Mouse (Mus musculus) naive thymus-derived CD4-positive, alpha-beta T cell, adult 2 months (primary cell): ENCODE results near the gene Fam173a.

Source experiments
- DNase-seq: peaks from one replicate; pipeline ENCODE4 v3.0.0-alpha.2; 2011; ENCODE audit warnings: low read depth

The Fam173a gene

DNA sequence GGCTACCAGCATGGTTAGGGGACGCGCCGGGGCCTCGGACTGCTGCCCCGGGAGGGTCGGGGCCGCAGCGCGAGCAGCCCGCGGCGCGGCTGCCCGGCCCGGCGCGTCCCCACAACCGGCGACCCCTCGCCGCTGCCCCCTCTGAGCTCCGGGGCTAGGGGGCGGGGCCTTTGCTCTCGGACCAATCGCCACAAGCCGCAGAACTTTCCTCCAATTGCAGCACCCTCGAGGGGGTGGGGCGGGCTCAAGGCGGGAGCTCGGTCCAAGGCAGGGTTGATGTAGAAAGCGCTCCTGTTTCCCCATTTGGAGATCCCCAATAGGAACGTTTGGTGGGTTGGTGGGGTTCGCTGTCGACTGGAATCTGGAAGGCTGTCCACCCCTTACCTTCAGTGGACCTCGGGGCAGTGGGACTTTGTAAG lies 4.3 kb upstream of the Fam173a start, which contains the start of gene Metrn:
TSS of gene Metrn (minus strand) at position 186 of the 419 bp plus-strand sequence.
- peak; percentile 82 for DNase-seq

DNA sequence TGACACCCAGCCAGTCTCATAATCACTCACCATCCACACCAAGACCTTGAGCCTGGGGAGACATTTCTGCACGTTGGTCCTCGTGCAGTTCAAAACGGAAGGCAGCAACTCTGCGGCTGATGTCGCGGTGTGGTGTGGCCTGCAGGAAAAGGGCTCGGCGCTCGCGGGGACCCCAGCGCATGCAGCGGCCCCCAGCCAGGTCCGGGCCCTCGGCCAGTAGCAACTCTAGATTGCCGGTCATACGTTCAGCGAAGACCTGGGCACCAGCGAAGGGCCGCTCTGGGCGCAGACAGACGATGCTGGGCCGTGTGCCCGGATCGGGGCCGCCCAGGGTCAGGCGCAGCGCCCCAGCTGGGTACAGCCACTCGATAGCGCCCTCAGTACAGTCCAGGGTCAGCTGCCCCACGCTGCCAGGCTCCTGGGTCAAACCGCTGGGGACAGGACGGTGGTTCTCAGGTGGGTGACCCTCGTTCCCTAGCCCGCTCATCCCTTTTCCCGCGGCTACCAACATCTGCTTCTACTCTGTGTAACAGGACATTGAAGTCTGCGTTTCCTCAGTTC lies 3.6 kb upstream of the Fam173a start:
- no peak for DNase-seq

DNA sequence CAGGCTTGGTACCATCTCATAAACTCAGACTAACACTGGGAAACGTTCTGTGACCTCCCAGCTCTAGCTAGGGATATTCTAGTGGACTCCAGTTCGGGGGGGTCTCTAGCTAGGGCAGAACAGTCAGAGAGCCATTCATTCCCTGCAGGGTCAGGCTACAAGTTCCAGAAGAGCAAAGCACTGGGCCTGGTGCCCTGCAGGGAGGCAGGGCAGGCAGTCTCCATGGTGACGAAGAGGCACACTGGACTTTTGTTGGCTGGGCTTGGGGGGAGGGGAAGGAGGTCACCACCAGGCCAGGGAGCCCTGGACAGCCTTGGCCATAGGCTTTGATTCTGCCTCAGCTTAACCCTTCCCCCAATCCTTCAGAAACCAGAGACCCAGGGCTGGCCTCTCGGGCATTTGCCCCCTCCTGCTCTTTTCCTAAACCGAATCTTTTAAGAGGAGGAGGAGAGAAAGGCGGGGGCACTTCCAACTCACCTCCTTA lies 3.0 kb upstream of the Fam173a start, which contains the start of gene AC134908.4:
TSS of gene AC134908.4 (minus strand) at position 51 of the 484 bp plus-strand sequence.
- no peak for DNase-seq

DNA sequence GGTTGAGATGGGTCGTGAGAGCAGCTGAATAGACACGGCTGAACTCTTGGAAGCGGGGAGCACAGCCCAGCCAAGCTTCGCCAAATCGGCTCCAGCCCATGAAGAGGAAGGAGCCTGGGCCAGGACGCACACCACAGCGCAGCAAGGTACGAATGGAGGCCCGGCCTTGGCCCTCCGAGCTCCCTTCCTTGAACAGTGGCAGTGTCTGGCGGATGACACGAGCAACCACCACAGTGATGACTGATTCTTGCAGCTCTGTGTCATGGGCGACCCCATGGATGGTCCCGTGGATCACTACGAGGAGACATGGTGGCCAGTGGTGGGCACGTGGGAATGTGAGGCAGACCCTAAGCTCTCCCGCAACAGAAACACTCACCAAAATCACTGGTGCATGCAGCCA lies 2.3 kb upstream of the Fam173a start:
- no peak for DNase-seq

DNA sequence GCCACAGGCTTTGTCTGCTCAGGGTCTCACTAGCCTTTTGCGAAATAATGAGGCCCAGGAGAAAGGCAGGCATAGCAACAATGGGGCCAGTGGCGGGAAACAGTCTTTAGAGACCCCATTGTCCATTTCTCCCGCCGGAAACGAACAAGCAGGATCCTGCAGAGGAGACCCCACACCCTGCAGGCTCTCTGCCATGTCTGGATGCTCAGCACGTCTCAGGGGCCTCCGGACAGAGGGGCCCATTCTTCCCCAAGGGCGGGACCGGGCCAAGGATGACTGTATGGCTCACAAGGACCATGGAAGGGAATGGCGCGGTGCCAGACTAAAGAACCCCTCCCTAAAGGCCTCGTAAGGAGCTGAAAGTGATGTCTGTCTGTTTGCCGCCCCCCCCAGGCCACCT lies 1.5 kb upstream of the Fam173a start:
- DNase-seq = no peak

DNA sequence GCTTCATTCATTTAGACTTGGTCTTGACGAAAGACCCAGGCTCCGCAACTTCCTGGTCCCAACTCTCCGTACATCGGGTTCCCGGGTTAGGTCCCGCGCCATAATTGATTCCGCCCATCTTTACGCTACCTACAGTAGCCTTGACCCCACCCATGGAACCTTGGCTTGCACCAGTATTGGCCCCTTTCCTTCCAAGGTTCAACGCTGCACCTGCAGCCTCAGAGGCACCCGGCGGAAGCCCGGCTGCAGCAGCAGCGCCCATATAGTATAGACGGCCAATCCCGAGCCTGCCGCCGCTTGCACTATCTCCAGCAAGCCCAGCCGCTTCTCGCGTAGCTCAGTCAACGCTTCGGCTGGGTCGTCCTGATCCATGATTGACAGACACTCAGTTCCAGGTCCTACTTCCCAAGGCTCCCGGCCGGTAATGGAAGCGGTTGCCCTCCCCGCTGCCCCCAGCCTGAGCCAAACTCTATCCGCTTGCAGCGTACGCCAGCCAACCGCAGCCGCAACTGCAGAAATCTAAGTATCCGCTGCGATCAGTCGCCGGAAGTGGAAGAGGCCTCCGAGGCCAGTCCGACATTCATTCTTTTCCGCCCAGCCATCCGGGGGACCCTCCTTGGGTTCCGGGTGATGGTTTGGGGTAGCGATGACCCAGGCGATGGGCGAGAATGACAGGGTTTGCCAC lies 716 bp downstream of the Fam173a start:
- DNase-seq = peak; percentile 92

DNA sequence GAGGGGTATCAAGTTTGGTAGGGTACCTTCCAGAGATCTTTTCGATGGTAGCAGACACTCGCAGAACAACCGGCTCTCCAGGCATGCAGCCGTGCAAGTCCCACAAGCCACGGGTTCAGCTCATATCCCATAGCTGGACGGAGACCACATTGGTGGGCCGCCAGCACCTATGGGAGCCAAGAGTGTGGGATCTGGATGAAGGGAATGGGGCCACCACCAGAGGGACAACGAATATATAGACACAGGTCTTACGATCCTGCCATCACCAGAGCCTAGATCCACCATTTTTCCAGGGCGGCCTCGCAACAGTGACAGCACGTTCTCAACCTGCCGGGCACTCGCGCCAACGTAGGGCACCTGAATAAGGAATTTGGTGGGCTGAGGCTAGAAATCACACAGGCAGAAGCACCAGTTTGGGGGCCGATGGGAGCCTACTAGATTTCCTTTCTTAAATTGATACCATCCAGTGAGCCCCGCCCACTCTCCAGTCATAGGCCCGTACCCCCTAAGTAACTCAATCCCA lies 1.3 kb downstream of the Fam173a start:
- no peak for DNase-seq

DNA sequence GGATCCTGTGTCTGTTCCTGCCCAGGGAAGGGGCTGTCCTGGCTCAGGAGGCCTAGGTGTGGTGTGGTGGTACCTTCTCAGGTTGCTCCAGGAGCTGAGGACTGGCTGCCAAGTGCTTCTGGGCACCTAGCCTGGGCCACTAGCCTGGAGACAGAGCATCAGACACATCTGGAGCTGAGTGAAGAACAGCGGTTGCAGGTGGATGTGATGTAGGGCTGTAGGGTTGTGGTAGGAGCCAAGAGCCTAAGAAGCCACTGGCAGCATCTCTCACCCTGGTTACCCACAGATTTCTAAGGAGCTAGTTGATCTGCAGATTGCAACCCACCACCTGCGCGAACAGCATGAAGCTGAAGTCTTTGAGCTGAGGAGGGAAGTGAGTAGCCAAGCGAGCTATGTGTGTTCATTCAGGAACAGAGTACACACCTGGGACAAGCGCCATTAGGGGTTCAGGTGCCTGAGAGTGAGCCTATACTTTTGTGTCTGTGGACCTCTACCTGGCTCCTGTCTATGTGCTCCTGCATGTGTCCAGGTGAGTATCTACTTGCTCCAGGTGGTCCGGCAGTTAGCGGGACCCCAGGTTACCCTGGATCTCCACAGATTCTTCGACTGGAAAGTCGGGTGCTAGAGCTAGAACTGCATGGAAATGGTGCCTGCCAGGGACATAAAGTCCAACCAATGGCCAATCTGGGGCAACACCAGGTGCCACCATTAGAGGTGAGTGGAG lies 5.8 kb downstream of the Fam173a start:
- no peak for DNase-seq

DNA sequence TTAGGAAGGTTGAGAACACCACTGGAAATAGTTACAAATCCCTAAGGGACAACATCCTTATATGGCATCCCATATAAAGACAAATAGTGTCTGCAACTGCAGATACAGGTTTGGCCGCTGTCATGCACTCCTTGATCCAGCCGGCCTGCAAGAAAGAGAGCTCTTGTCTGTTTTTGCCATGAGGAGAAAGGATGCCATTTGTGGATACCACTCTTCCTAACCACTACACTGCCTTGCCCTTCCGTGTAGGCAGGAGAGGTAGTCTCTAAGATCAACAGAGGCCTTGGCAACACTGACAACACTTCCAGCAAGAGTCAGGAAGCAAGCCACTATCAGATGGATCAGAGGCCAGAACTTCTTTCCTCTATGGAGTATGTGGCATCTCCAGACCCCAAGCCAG lies 6.4 kb downstream of the Fam173a start, which contains the start of gene Ccdc78:
TSS of gene Ccdc78 (plus strand) at position 301 of the 400 bp plus-strand sequence.
- no peak for DNase-seq

DNA sequence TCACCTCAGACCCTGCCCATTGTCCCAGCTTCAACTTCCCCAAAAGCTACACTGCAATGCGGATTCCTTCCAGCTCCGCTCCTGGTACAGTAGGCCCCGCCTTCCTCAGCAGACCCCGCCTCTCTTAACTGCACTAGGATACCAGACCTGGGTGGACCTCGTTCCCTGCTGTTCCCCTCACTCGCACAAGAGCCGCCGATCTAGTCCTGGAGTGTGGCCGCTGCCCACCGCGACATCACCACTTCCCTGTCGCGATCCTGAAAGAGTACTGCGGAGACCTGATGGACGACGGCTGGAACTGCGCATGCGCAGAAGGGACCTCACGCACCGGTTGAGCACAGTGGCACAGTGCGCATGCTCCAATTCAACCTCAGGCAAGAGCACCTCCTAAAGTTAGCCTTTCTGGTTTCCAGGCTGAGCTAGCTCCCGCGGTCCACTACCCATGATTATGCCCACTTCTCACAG lies 7.4 kb downstream of the Fam173a start, which contains the start of gene Haghl:
TSS of gene Haghl (minus strand) at position 393 of the 465 bp plus-strand sequence.
- peak; percentile 99 for DNase-seq

DNA sequence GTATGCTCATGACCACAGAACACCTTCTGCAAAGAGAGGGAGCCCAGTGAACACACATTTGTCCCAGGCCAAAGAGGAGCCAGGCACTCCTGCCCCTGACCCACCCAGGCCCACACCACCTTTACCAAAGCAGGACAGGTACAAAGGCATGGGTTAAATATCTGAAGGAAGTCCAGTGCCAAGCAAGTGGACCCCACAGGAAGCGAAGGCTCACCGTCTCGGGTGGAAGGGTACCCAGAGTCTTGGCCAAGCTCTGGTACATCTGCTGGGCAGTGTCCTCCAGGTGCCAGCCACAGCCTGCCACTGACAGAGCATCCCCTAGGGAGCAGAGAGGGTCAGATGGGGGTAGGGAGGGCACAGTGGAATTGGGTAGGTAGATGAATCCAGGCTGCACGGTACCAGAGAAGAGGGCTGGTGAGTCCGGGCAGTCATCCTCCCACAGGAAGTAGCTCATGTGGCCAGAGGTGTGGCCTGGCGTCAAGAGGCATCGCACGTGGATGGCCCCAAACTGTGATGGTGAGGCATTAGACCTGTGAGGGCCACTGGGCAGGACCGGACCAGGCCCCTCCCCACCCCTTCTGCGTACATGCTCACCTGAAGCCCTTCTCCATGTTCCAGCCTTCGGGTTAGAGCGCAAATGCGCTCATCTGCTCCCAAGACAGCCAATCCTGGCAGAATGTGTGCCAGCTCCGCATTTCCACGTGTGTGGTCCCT lies 8.7 kb downstream of the Fam173a start:
- no peak for DNase-seq

DNA sequence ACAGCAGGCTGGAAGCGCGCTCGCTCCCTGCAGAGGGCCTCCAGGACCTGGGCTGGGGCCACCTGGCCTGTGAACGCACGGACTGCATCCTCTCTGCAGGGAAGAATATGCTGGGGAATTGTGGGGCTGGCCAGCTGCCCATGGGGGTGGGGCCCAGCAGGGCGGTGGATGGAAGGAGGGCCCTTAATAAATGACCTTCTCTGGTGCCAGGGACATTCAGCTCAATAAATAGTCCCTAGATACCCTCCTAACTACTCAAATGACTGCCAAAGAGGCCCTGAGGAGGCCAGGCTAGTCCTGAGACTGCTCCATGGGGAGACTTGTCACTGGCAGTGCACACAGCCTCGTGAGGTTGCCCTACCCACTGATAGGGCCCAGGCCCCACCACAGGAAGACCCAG lies 9.6 kb downstream of the Fam173a start:
- DNase-seq = no peak

DNA sequence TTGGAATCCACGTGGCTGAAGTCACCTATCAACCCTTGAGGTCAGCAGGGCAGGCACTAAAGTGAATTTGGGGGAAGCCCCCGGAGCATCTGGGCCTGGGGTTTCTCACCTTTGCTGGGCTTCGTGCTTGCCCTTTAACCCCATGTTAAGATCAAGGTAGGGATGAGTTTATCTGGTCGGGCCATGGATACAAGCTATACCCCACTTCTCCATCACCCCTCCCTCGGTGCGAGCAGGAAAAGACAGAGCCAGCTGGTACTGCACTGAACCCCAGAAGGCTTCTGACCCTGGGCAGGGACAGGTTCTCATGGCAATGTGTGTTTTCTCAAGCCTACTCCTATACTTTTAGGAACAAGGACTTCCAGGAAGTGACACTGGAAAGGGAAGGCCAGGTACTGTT lies 11.4 kb downstream of the Fam173a start:
- DNase-seq = no peak

DNA sequence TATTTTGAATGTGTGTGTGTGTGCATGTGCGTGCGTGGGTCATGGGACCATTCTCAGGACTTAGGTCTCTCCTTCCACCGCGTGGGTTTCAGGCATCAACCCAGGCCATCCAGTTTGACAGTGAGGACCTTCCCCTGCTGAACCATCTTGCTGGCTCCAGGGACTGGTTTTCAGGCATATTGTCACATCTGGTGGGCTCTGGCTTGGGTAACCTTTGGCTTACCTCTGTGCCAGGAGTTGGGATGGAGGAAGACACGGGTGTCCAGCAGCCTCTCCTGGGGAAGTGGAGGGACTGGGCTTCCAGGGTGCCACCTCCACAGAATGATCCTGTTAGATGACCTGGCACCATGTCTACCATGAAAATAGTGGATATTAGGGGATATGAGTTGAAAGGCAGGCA lies 14.8 kb downstream of the Fam173a start:
- no peak for DNase-seq

DNA sequence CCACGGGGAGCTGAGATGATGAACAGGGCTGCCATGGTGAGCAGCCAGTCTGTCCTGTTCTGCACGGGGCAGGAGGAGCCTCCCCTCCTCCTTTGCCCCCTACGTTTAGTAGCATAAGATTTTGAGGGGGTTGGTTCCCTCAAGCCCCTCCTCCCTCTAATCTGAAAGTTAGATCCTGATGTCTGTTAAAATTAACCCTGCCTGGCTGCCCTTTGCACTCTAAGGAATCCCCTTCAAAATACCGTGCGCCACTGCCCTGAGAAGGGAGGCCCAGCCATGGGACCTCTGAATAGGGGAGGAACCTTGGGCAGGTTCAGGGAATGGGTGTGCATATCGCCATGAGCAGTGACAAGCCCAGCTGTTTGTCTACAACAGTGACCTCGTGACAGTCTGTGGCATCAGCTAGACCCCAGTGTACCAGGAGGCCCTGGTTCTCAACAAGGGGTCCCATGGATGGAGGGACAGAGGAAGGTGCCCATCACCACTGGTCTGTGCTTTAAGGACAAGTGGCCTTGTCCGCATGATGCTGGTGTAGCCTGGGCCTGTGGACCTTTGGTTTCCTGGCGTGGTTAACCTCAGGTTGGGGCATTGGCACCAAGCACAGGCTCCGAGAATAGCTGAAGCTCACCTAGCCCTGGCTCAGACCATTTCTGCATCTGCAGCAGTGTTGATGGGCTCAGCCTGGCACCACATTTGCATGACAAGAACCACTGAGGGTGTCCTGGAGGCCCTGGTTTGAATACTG lies 17.2 kb downstream of the Fam173a start:
- DNase-seq = no peak

DNA sequence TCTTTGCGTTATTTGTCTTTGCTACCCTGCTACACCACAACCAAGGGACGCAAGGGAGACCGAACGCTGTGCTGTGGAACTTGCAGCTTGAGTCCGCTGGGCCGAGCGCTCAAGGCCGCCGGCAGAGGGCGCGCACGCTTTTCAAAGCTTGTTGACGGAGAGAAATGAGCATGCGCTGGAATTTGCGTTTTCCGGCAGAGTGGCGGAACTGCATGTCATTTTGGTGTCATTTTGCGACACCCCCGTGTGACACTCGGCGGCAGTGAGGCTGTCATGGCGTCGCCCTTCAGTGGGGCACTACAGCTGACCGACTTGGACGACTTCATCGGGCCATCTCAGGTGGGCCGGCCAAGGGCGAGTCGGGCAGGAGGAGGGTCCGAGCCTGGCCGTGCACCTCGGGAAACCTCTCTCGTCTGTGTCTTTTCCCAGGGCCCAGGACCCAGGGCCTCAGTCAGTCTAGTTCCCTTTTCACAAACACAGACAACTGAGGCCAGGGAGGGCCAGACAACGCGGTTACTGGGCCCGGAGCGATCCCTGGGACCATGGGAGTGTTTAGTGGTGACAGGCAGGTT lies 19.1 kb downstream of the Fam173a start, which contains the start of gene Narfl:
TSS of gene Narfl (plus strand) at position 228 of the 572 bp plus-strand sequence.
- peak; percentile 99 for DNase-seq

DNA sequence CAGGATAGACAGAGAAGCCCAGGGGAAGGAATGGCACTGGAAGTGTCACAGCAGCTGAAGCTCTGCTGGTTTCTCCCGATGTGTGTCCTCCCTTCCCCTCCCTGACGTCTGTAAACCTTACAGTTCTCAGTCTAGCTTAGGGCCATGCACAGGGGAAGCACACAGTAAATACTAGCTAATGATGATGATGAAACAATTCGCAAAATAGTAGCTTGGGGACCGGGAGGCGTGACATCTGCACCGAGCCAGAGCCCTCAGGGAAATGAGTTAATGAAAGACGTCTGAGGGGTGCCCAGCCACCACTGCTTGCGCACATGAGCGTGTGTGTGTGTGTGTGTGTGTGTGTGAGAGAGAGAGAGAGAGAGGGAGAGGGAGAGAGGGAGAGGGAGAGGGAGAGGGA lies 23.4 kb downstream of the Fam173a start:
- DNase-seq = no peak

DNA sequence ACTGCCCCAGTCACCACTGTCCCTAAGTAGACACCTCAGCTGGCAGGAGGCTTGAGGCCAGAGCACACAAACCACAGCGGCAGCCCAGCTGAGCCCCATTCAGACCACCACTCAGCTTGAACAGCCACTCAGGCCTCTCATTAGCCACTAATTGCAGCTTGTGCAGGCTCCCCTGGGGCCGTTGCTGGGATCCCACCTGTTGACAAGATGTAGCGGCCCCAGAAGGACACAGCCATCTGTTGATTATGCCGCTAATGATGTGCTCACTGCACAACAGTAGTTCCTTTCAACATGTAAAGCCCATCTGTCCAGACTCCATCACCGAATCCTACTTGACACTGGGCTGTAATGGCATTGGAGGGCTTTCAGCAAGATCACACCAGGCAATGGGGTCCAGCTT lies 26.8 kb downstream of the Fam173a start:
- no peak for DNase-seq

DNA sequence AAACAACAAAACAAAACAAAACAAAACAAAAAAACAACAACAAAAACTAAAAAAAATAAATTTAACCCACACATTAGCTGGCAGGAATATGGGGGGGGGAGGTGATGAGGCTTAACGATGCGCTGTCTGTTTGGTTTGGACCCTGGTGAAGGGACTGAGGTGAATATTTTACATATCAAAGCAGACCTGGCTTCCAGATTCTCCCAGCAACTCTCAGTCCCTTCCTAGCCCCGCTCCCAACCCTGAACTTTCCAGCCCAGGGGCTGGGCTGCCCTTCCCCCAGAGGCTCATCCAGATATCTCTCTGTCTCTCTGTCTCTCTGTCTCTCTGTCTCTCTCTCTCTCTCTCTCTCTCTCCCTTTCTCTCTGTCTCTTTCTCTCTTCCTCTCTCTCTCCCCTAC lies 30.1 kb downstream of the Fam173a start:
- no peak for DNase-seq

DNA sequence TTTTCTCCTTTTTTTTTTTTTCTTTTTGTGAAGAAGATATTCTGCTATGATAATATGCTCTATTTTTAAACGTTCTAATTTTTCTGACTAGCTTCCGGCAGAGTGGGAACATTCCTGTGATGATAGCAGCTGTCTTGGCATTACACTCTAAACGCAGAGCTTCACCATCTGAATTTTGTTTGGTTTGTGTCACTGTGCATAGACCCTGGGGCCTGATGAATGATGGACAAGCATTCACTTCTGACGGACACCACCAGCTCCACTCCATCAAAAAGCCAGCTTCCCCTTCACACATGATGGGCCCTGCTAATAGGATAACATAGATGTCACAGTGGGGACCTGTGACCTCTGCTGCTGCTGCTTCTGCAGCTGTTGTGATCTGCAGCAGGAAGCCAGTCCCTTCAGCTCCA lies 31.1 kb downstream of the Fam173a start:
- no peak for DNase-seq

DNA sequence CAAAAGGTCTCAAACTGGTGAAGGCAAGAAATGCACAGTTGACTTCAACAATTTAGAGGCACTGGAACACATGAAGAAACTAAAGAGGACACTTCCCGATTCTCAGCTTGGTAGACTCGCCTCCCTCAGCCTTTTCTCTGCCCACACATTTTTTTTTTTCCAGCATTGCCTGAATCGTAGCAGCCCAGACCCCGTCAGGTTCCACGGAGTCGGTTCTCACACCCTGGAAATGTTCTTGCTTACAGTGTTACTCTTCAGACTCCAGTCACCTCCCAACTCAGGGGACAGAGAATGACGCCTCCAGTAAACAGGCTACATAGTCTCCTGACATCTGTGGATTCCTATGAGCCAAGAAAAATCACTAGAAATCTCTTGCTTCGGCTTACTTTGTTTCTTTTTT lies 32.6 kb downstream of the Fam173a start:
- DNase-seq = no peak
